Mouse (Mus musculus) retina, postnatal 1 day (tissue): Measurements from ENCODE around the gene Cerkl.

Experiments used
- DNase-seq: peaks from one replicate; pipeline ENCODE4 v3.0.0-alpha.2; 2012

Cerkl gene

DNA sequence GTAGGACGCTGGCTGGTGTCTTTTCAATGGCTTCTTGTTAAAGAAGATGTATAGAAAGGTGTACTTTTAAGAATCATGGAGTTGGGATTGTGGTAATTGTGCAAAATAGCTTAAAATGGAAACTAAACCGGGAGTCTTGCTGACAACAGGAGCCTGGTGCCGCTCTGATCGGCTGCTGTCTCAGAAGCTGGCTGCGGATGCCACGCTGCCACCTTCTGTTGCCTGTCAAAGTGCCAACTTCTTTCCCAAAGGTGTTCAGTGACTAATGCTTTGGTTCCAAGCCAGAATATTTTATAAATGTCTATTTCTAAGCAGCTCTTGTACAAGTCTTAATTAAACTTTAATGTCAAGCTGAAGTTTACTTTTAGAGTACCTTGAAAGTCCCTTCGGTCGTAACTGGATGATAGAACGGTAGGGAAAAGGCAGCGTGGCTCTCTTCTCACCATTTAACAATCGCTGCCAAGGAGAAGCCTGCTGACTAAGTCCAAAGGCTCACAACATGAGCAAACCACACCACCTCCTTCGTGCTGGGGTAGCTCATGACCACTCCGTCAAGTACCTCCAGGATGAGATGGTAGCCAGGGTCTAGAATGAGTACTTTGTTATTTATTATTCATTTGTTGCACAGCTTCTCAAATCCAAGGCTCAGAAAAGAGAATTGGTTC, 147.0 kb downstream of the Cerkl start:
- DNase-seq = no peak

DNA sequence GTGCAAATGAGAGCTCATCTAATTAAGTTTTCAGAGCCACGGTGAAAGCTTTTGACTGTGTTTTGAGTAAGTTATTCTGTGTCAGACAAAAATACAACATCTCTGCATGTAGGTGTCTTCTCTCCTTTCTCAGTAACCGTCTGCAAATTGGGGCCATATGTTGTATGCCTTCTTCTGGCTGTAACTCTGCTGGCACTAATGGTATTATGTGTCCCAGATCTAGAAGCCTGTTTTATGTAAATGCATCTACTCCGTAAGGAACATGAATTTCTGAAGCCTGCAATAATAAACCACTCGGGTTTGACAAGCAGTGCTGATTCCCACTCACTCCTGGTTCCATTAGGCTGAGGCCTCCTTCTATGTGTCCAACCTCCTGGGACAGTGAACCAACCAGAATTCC, 149.0 kb downstream of the Cerkl start:
- no peak for DNase-seq

DNA sequence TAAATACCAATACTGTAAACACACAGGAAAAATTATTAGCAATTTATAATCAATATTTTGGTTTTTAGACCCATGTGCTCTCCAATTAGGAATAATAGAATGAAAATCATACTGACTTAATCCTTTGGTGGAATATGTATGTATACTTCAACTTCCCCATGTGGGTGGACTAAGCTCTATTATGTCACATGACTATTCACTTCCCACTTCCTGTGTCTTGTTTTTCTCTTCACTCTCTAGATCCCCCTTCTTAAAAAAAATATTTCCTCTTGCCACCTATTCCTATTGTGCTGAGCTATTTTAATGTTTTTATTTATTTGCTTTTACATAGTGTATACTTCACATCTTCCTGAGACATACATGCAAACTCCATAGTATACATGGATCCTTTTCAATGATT, 154.2 kb downstream of the Cerkl start:
- DNase-seq = no peak

DNA sequence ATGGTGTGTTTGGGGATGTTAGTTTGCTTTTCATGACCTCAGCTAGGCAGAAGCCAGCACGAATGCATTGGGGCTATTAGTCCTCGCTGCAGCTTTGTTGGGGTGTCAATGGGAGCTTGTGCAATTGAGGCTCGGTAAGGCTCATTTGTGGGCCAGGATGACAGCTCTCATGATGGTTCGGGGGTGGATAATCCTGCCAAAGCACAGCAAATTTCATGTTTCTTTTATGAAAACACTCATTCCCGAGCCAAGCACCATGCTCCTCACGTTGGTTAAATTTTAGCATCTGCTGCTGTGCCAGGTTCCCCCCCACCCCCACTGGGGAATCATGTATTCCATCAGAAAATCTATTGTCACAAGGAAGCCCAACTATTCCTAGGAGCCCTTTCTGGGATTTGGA, 164.2 kb downstream of the Cerkl start:
- DNase-seq = no peak

DNA sequence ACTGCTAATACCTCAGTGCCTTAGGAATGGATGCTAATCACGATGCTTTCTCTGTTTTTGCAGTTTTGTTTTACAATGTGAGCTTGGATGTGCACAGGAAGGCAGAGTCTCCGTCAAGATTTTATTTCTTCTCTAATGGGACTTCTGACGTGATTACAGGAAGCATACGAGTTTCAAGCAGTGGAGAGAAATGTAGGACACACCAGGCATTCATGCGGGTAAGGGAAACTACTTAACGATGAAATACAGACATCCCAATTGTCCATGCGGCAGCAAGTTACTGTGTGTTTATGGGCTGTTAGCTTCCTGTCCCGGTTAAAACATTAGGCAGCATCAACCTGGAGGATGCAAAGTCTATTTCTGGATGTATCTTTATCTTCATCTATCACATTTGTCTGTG, 164.7 kb downstream of the Cerkl start:
- peak; percentile 44 for DNase-seq

GRCm38 (mm10) chr2:79290149-79290548, 166.4 kb downstream of the Cerkl start:
- no peak for DNase-seq

DNA sequence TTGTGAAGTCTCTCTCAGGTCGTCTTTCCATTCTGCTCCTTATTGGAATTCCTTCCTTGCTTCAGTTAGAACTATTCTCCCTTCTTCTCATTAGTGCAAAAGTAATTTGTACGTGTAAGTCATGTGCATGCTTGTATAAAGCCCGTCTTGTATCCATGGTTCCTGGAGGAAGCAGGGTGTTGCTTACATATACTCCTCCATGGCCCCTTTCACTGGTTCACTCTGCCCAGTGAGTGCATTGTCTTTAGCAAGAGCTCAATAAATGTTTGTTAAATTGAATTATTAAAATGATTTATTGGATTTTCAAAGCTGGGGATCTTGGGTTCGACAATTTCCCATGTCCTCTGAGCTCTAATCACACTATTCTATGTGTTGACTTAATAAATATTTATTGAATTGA, 172.4 kb downstream of the Cerkl start:
- no peak for DNase-seq
